Mouse (Mus musculus) hindbrain, embryonic 12.5 days (tissue): ENCODE data around the gene Cst6. TPM values are rescaled to one million over a fixed set of nuclear protein-coding genes. Genes with fewer than 3 reads are reported as not detected.

Experiments
- ATAC-seq: fragments of 200-750 bp; cut with Nextera tagmentation; 2 replicates; pipeline ENCODE4 v1.8.0; 2017; ENCODE audit warnings: moderate TSS enrichment; ENCODE audit not compliant: low FRiP score
- H3K27ac ChIP-seq: fragments of 300-500 bp; sonication (generic); 2 replicates; pipeline ENCODE4 v1.5.1; 2016; ENCODE audit warnings: mild to moderate bottlenecking
- H3K27me3 ChIP-seq: fragments of 300-500 bp; sonication (generic); 2 replicates; pipeline ENCODE4 v1.6.1; 2016; ENCODE audit warnings: mild to moderate bottlenecking
- H3K36me3 ChIP-seq: fragments of 300-500 bp; sonication (generic); 2 replicates; pipeline ENCODE4 v1.6.1; 2016; ENCODE audit warnings: mild to moderate bottlenecking
- H3K4me1 ChIP-seq: fragments of 300-500 bp; sonication (generic); 2 replicates; pipeline ENCODE4 v1.6.1; 2016
- H3K4me2 ChIP-seq: fragments of 300-500 bp; sonication (generic); replicated peaks from 2 replicates; pipeline ENCODE4 v1.6.1; 2016; ENCODE audit warnings: mild to moderate bottlenecking
- H3K4me3 ChIP-seq: fragments of 300-500 bp; sonication (generic); 2 replicates; pipeline ENCODE4 v1.5.1; 2016; ENCODE audit warnings: mild to moderate bottlenecking
- H3K9ac ChIP-seq: fragments of 300-500 bp; sonication (generic); 2 replicates; pipeline ENCODE4 v1.6.1; 2016; ENCODE audit warnings: mild to moderate bottlenecking, moderate library complexity
- H3K9me3 ChIP-seq: fragments of 300-500 bp; sonication (generic); replicated peaks from 2 replicates; pipeline ENCODE4 v1.6.1; 2016; ENCODE audit warnings: mild to moderate bottlenecking
- WGBS: fragments of 180-500 bp; shearing (Covaris S2); methylation state at CpG from one replicate; pipeline ENCODE4 v1.1.7; 2016; 5-methylcytosine and 5-hydroxymethylcytosine counted together
- polyA plus RNA-seq: library from polyadenylated mRNA; unstranded; fragments of >200 nt; fragmentation: Nextera tagmentation; extraction: Ambion mirVana; gene quantifications from 2 replicates; pipeline ENCODE4 v1.2.1, GENCODE M21; 2016

The Cst6 gene
- polyA plus RNA-seq, 1 experiment from 2014 or later: 3.0 TPM

DNA sequence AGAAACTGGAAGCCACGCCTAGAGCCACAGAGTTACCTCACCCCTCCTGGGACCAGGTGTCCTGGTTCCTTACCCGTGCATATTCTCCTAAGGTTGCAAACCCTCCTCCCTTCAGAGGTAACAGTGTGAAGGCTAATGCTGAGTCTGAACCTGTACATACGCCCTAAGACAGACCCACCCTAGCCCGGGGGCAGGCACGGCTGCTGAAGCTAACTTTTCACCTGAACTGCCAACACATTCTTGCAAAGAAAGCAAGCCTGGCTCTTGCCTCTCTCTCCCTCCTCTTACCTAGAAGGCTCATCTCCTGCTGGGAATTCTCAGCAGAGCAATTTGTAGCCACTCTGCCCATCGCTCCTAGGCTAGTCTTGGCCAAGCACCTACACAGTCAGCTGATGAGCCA lies 48.8 kb downstream of the Cst6 start:
- Histone ChIP-seq H3K4me2 (no peak overlapping the region), H3K36me3 (peaks cover 17% of the 10 kb centered on the region), H3K4me1 (peaks cover 21% of the 10 kb centered on the region), H3K27ac (no peak overlapping the region), H3K27me3 (no peaks in the 10 kb centered on the region), H3K9ac (no peak overlapping the region), H3K9me3 (no peaks in the 10 kb centered on the region), H3K4me3 (no peak overlapping the region)
- ATAC-seq: no peak
- 81% methylated on average over 6 of the region's 6 CpGs for WGBS

DNA sequence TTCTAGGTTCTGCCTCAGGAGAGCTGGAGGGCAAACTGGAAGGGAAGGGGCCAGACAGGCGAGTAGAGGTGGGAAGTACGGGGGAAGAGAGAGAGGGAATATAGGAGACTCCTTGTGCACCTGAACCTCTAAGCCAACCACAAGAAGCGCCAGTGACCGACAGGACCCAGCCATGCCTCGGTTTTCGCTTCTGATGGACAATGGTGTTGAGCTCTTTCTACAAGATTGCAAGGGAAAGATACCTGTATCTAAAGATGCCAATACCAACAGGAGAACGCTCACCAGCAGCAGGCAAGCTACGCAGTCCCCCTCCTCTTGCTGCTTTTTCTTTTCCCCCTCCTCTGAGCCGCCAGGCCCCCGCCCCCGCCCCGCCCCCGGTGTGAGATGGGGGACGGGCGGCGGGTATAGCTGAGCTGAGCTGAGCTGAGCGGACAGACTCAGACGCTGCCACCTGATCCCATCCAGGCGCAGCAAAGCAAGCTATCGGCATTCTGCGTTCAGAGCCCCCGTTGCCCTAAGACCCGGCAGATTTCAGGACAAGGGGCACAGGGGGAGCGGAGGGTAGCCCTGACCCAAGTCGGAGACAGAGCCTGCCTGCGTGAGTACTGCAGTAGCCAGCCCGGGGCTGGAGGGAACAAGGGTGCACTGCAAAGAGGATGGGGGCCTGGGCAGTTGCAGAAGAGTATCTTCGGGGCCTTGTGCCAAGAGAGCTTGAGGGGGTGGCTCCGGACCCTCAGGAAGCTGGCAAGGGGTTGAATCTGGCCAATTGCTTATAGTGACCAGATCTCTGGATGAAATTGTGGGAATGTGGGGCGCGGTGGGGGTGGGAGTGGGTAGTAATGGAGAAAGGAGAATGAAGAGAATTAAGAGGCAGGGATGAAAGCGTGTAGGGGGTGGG lies 51.2 kb downstream of the Cst6 start, which contains the start of gene Gal3st3:
Gal3st3 (plus strand) TSS at position 429 of the 898 bp plus-strand sequence.
- H3K4me1 ChIP-seq: peaks cover 32% of the 10 kb centered on the region
- peak; percentile 64 for ATAC-seq
- no peaks in the 10 kb centered on the region for H3K9me3 ChIP-seq
- H3K36me3 ChIP-seq: peaks cover 9% of the 10 kb centered on the region
- WGBS: 7% methylated on average over 30 of the region's 32 CpGs
- H3K27me3 ChIP-seq: no peaks in the 10 kb centered on the region
- H3K27ac ChIP-seq: peak within 1 kb of the TSS; percentile 92
- H3K4me3 ChIP-seq: peak within 1 kb of the TSS; percentile 60
- peak within 1 kb of the TSS; percentile 90 for H3K9ac ChIP-seq
- H3K4me2 ChIP-seq: peak within 1 kb of the TSS; percentile 80

DNA sequence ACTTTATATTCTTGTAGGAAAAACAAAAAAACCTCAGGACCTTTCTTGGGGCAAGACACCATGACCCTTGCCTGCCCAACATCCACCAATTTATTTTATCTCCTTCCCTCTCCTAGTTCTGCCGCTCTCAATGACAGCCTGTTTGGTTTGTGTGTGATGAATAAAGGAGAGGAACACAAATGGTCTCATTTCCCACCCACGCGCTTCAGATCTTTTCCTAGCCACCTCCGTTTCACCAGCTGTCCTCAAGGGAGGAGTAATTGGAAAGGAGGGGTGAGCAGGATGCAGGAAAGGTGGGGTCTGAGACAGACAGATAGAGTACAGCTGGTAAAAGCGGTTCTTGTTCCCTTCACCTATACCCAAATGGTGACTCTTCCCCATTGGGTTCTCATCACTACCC lies 52.7 kb downstream of the Cst6 start:
- no peak overlapping the region for H3K27ac ChIP-seq
- H3K9me3 ChIP-seq: no peaks in the 10 kb centered on the region
- H3K4me3 ChIP-seq: no peak overlapping the region
- 80% methylated on average over 5 of the region's 5 CpGs for whole genome bisulfite sequencing
- H3K27me3 ChIP-seq: no peaks in the 10 kb centered on the region
- no peak for ATAC-seq
- H3K9ac ChIP-seq: peak overlapping the region; percentile 83; the same call in 1 of the 2 replicates
- peaks cover 32% of the 10 kb centered on the region for H3K4me1 ChIP-seq
- 0 out of 2 replicates have a peak overlapping the region, but pooled peaks have one; percentile 56 for H3K4me2 ChIP-seq
- H3K36me3 ChIP-seq: peaks cover 17% of the 10 kb centered on the region

DNA sequence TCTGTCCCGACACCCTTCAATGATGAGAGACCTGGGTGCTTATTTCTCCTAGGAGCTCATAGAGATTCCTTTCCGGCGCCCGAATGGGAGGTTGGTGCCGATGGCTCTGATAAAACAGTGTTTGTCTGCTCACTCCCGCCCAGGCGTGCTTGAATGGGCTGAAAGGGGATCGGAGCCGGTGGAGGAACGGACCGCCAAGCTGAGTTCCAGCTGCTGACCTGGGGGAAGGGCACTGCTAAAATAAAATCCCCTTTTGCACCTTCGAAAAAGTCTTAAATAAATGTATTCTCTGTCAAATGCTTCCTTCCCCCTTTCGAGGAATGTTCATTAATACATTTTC lies 53.7 kb downstream of the Cst6 start:
- Histone ChIP-seq H3K27me3 (no peaks in the 10 kb centered on the region), H3K4me3 (peak overlapping the region; percentile 92), H3K9me3 (no peaks in the 10 kb centered on the region), H3K4me2 (peak overlapping the region; percentile 56), H3K27ac (peak overlapping the region; percentile 88), H3K4me1 (peaks cover 32% of the 10 kb centered on the region), H3K9ac (peak overlapping the region; percentile 83), H3K36me3 (peaks cover 27% of the 10 kb centered on the region)
- 7% methylated on average over 13 of the region's 13 CpGs for WGBS
- ATAC-seq: peak; percentile 39

DNA sequence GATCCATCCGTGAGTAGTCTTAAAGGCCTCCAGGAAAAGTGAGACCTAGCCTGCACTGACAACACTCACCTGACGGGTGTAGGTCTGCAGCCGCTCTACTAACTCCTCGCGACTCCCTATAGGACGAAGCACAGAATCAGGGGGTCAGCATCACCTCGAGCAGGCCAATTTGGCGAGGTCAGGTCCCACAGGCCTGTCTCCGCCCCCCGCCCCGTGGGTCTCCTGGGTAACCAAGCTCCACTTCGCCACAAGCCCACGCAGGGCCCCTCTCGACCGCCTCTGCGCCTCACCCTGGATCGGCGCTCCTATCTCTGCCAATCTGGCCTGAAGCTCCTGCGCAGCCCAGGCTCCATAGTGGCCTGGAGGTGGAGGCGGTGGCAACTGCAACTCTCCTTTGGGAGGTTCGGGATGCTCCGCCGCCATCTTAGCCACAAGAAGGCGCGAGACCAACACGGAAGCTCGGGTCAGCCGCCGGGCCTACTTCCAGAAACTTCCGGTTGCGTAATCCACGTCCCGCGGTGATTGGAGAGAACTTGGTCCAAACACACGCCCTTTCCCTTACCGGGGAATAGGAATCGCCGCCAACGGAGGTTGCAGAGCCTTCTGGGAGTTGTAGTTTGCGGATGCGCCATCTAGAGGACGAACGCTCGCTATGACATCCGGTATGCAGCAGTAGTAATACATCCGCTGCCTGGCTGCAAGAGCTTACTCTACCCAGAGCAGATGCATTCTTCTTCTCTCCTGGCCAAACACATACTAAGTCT lies 54.2 kb downstream of the Cst6 start, which contains the start of gene Sf3b2:
Sf3b2 (minus strand) TSS at position 484 of the 764 bp plus-strand sequence.
- Histone ChIP-seq H3K27ac (peak within 1 kb of the TSS; percentile 88), H3K36me3 (peaks cover 32% of the 10 kb centered on the region), H3K9me3 (no peaks in the 10 kb centered on the region), H3K9ac (peak within 1 kb of the TSS; percentile 83), H3K4me2 (peak within 1 kb of the TSS; percentile 86), H3K4me1 (peaks cover 32% of the 10 kb centered on the region), H3K27me3 (no peaks in the 10 kb centered on the region), H3K4me3 (peak within 1 kb of the TSS; percentile 92)
- ATAC-seq: peak; percentile 93
- under 1% methylated on average over 46 of the region's 46 CpGs for WGBS

Other genes starting within 250 kb of the Cst6 start
- 239 and 242 TPM in 2 replicates for gene Rab1b, start 242.5 kb downstream of the Cst6 start, polyA plus RNA-seq
- gene Klc2, start 231.0 kb downstream of the Cst6 start, polyA plus RNA-seq: 56.1 and 67.3 TPM in 2 replicates
- 36.6 and 38.8 TPM in 2 replicates for gene Pacs1, start 76.5 kb downstream of the Cst6 start, polyA plus RNA-seq
- gene Sf3b2, start 54.1 kb downstream of the Cst6 start, polyA plus RNA-seq: 363 and 385 TPM in 2 replicates
- 22.6 and 27.6 TPM in 2 replicates for gene Gal3st3, start 51.2 kb downstream of the Cst6 start, polyA plus RNA-seq
- gene Catsper1, start 13.8 kb downstream of the Cst6 start, polyA plus RNA-seq: not detected in 2 replicates
- gene Eif1ad, start 17.2 kb upstream of the Cst6 start, polyA plus RNA-seq: 61.2 and 67.0 TPM in 2 replicates
- 309 and 324 TPM in 2 replicates for gene Banf1, start 17.6 kb upstream of the Cst6 start, polyA plus RNA-seq
- 106 and 111 TPM in 2 replicates for gene Sart1, start 39.1 kb upstream of the Cst6 start, polyA plus RNA-seq
- 0.86 and 0.98 TPM in 2 replicates for gene Tsga10ip, start 53.0 kb upstream of the Cst6 start, polyA plus RNA-seq
- gene Drap1, start 75.4 kb upstream of the Cst6 start, polyA plus RNA-seq: 276 and 280 TPM in 2 replicates
- 59.0 and 59.6 TPM in 2 replicates for gene AI837181, start 75.6 kb upstream of the Cst6 start, polyA plus RNA-seq
- gene Fosl1, start 98.0 kb upstream of the Cst6 start, polyA plus RNA-seq: not detected in 2 replicates
- 10.7 and 11.0 TPM in 2 replicates for gene Ccdc85b, start 108.3 kb upstream of the Cst6 start, polyA plus RNA-seq
- 133 and 144 TPM in 2 replicates for gene Fibp, start 111.0 kb upstream of the Cst6 start, polyA plus RNA-seq
- 3.7 and 4.3 TPM in 2 replicates for gene Ctsw, start 118.9 kb upstream of the Cst6 start, polyA plus RNA-seq
- 75.3 and 81.0 TPM in 2 replicates for gene Efemp2, start 124.4 kb upstream of the Cst6 start, polyA plus RNA-seq
- gene Mus81, start 138.8 kb upstream of the Cst6 start, polyA plus RNA-seq: 43.3 and 45.4 TPM in 2 replicates
- gene Cfl1, start 140.9 kb upstream of the Cst6 start, polyA plus RNA-seq: 3,169 and 3,299 TPM in 2 replicates
- gene 1700020D05Rik, start 154.2 kb upstream of the Cst6 start, polyA plus RNA-seq: 0.23 and 0.56 TPM in 2 replicates
- gene Snx32, start 161.0 kb upstream of the Cst6 start, polyA plus RNA-seq: 38.3 and 42.2 TPM in 2 replicates
- 0.18 and 0.19 TPM in 2 replicates for gene Ovol1, start 211.1 kb upstream of the Cst6 start, polyA plus RNA-seq
- 2.6 and 3.2 TPM in 2 replicates for gene Ap5b1, start 218.5 kb upstream of the Cst6 start, polyA plus RNA-seq